Mouse (Mus musculus): ENCODE data around the gene Ggct. TPM values are rescaled to one million over a fixed set of nuclear protein-coding genes. Genes with fewer than 3 reads are reported as not detected.
"Not testable (repeated sequence)": the region's sequence is repeated elsewhere in the genome, so short reads cannot be mapped to it uniquely, and the experiment has no call there.

Ggct gene
- polyA plus RNA-seq, 1 experiment from 2014 or later = 9.0 TPM

GRCm38 (mm10) chr6:54965234-54965633, 27.5 kb downstream of the Ggct start:
- Histone ChIP-seq H3K36me3 (no peaks in the 10 kb centered on the region), H3K27me3 (peaks cover 14% of the 10 kb centered on the region), H3K27ac (no peak overlapping the region), H3K4me2 (no peak overlapping the region), H3K4me3 (replicated peaks) (no peak overlapping the region), H3K4me1 (no peaks in the 10 kb centered on the region), H3K9ac (no peak overlapping the region), H3K9me3 (replicated peaks) (no peaks in the 10 kb centered on the region)
- 40% methylated on average over 5 of the region's 5 CpGs for WGBS
- no peak for ATAC-seq (replicated peaks; ENCODE audit: low FRiP score)

GRCm38 (mm10) chr6:54964755-54965154, 28.0 kb downstream of the Ggct start:
- 48% methylated on average over 1 of the region's 1 CpGs for WGBS
- Histone ChIP-seq H3K4me2 (no peak overlapping the region), H3K36me3 (no peaks in the 10 kb centered on the region), H3K27me3 (peaks cover 9% of the 10 kb centered on the region), H3K27ac (no peak overlapping the region), H3K9ac (no peak overlapping the region), H3K9me3 (replicated peaks) (no peaks in the 10 kb centered on the region), H3K4me3 (replicated peaks) (no peak overlapping the region), H3K4me1 (no peaks in the 10 kb centered on the region)
- no peak for ATAC-seq (replicated peaks; ENCODE audit: low FRiP score)

GRCm38 (mm10) chr6:54963599-54963998, 29.2 kb downstream of the Ggct start:
- no peaks in the 10 kb centered on the region for H3K36me3 ChIP-seq
- 86% methylated on average over 2 of the region's 2 CpGs for WGBS
- no peak for ATAC-seq (replicated peaks; ENCODE audit: low FRiP score)
- H3K4me1 ChIP-seq = no peaks in the 10 kb centered on the region
- no peak overlapping the region for H3K4me3 ChIP-seq (replicated peaks)
- H3K9ac ChIP-seq = no peak overlapping the region
- no peak overlapping the region for H3K4me2 ChIP-seq
- H3K27me3 ChIP-seq = peaks cover 5% of the 10 kb centered on the region; the same call in 1 of the 2 replicates
- no peaks in the 10 kb centered on the region for H3K9me3 ChIP-seq (replicated peaks)
- no peak overlapping the region for H3K27ac ChIP-seq

GRCm38 (mm10) chr6:54957655-54958054, 35.1 kb downstream of the Ggct start:
- Histone ChIP-seq H3K4me2 (no peak overlapping the region), H3K9me3 (replicated peaks) (no peaks in the 10 kb centered on the region), H3K4me1 (no peaks in the 10 kb centered on the region), H3K4me3 (replicated peaks) (no peak overlapping the region), H3K27me3 (no peaks in the 10 kb centered on the region), H3K9ac (no peak overlapping the region), H3K36me3 (no peaks in the 10 kb centered on the region), H3K27ac (no peak overlapping the region)
- WGBS = 84% methylated on average over 8 of the region's 8 CpGs
- no peak for ATAC-seq (replicated peaks; ENCODE audit: low FRiP score)

GRCm38 (mm10) chr6:54956425-54956824, 36.3 kb downstream of the Ggct start:
- no peak overlapping the region for H3K9ac ChIP-seq
- H3K9me3 ChIP-seq (replicated peaks) = no peaks in the 10 kb centered on the region
- no peaks in the 10 kb centered on the region for H3K4me1 ChIP-seq
- no peak overlapping the region for H3K4me3 ChIP-seq (replicated peaks)
- no peak overlapping the region for H3K4me2 ChIP-seq
- H3K27ac ChIP-seq = no peak overlapping the region
- 57% methylated on average over 1 of the region's 1 CpGs for WGBS
- no peaks in the 10 kb centered on the region for H3K36me3 ChIP-seq
- ATAC-seq (replicated peaks; ENCODE audit: low FRiP score) = no peak
- H3K27me3 ChIP-seq = no peaks in the 10 kb centered on the region

GRCm38 (mm10) chr6:54955949-54956348, 36.8 kb downstream of the Ggct start:
- Histone ChIP-seq H3K4me3 (replicated peaks) (no peak overlapping the region), H3K27me3 (no peaks in the 10 kb centered on the region), H3K9ac (no peak overlapping the region), H3K36me3 (no peaks in the 10 kb centered on the region), H3K9me3 (replicated peaks) (no peaks in the 10 kb centered on the region), H3K27ac (no peak overlapping the region), H3K4me2 (no peak overlapping the region), H3K4me1 (no peaks in the 10 kb centered on the region)
- no peak for ATAC-seq (replicated peaks; ENCODE audit: low FRiP score)

GRCm38 (mm10) chr6:54954659-54955414, 37.9 kb downstream of the Ggct start:
- no peaks in the 10 kb centered on the region for H3K4me1 ChIP-seq
- H3K36me3 ChIP-seq = no peaks in the 10 kb centered on the region
- H3K9ac ChIP-seq = no peak overlapping the region
- WGBS = 85% methylated on average over 10 of the region's 10 CpGs
- H3K27me3 ChIP-seq = no peaks in the 10 kb centered on the region
- H3K9me3 ChIP-seq (replicated peaks) = no peaks in the 10 kb centered on the region
- no peak overlapping the region for H3K27ac ChIP-seq
- H3K4me3 ChIP-seq (replicated peaks) = no peak overlapping the region
- no peak overlapping the region for H3K4me2 ChIP-seq
- no peak for ATAC-seq (replicated peaks; ENCODE audit: low FRiP score)

- H3K36me3 ChIP-seq = not testable (repeated sequence)
- WGBS = 89% methylated on average over 4 of the region's 4 CpGs
Measured at GRCm38 (mm10) chr6:54953399-54953798, 39.4 kb downstream of the Ggct start.

GRCm38 (mm10) chr6:54952542-54952941, 40.2 kb downstream of the Ggct start:
- no peak overlapping the region for H3K27ac ChIP-seq
- no peaks in the 10 kb centered on the region for H3K9me3 ChIP-seq (replicated peaks)
- H3K9ac ChIP-seq = no peak overlapping the region
- no peak overlapping the region for H3K4me3 ChIP-seq (replicated peaks)
- no peaks in the 10 kb centered on the region for H3K36me3 ChIP-seq
- no peaks in the 10 kb centered on the region for H3K4me1 ChIP-seq
- no peak overlapping the region for H3K4me2 ChIP-seq
- no peak for ATAC-seq (replicated peaks; ENCODE audit: low FRiP score)
- 93% methylated on average over 3 of the region's 3 CpGs for WGBS
- no peaks in the 10 kb centered on the region for H3K27me3 ChIP-seq

More at GRCm38 (mm10) chr6:54953399-54953798, 39.4 kb downstream of the Ggct start:
- not testable (repeated sequence) for H3K4me2 ChIP-seq; H3K9ac ChIP-seq; H3K27ac ChIP-seq; H3K4me3 ChIP-seq (replicated peaks); H3K27me3 ChIP-seq; H3K4me1 ChIP-seq; ATAC-seq (replicated peaks; ENCODE audit: low FRiP score); H3K9me3 ChIP-seq (replicated peaks)

- Histone ChIP-seq H3K27me3 (peaks cover 17% of the 10 kb centered on the region), H3K4me3 (replicated peaks) (no peak overlapping the region), H3K27ac (no peak overlapping the region), H3K9me3 (replicated peaks) (no peaks in the 10 kb centered on the region), H3K36me3 (no peaks in the 10 kb centered on the region), H3K9ac (no peak overlapping the region), H3K4me1 (peaks cover 7% of the 10 kb centered on the region), H3K4me2 (no peak overlapping the region)
- ATAC-seq (replicated peaks; ENCODE audit: low FRiP score) = no peak
- 85% methylated on average over 5 of the region's 5 CpGs for WGBS
Measured at GRCm38 (mm10) chr6:54948682-54949081, 44.1 kb downstream of the Ggct start.

- Histone ChIP-seq H3K4me2 (no peak overlapping the region), H3K27me3 (peaks cover 24% of the 10 kb centered on the region), H3K4me3 (replicated peaks) (no peak overlapping the region), H3K27ac (no peak overlapping the region), H3K36me3 (no peaks in the 10 kb centered on the region), H3K4me1 (peaks cover 8% of the 10 kb centered on the region), H3K9ac (no peak overlapping the region), H3K9me3 (replicated peaks) (no peaks in the 10 kb centered on the region)
- no peak for ATAC-seq (replicated peaks; ENCODE audit: low FRiP score)
- 72% methylated on average over 4 of the region's 4 CpGs for WGBS
Measured at GRCm38 (mm10) chr6:54946241-54946953, 46.4 kb downstream of the Ggct start.

GRCm38 (mm10) chr6:54944551-54944950, 48.2 kb downstream of the Ggct start:
- no peak overlapping the region for H3K27ac ChIP-seq
- H3K9ac ChIP-seq = no peak overlapping the region
- H3K4me1 ChIP-seq = peaks cover 8% of the 10 kb centered on the region
- no peaks in the 10 kb centered on the region for H3K36me3 ChIP-seq
- H3K4me3 ChIP-seq (replicated peaks) = no peak overlapping the region
- ATAC-seq (replicated peaks; ENCODE audit: low FRiP score) = no peak
- peaks cover 24% of the 10 kb centered on the region for H3K27me3 ChIP-seq
- no peaks in the 10 kb centered on the region for H3K9me3 ChIP-seq (replicated peaks)
- WGBS = 83% methylated on average over 16 of the region's 16 CpGs
- no peak overlapping the region for H3K4me2 ChIP-seq
